Mouse (Mus musculus) cortical plate, adult 2 months (tissue): ENCODE data around the gene Acaa1a.

ENCODE experiments used
- CTCF ChIP-seq: fragments of 200-500 bp; IDR thresholded peaks from 2 replicates; pipeline ENCODE4 v1.5.1; 2011; ENCODE audit warnings: mild to moderate bottlenecking, control low read depth, low read length; ENCODE audit not compliant: insufficient read depth; ENCODE audit errors: extremely low read depth
- POLR2A ChIP-seq: fragments of 200-500 bp; IDR thresholded peaks from 2 replicates; pipeline ENCODE4 v1.6.1; 2011; ENCODE audit warnings: mild to moderate bottlenecking, low read length, control low read depth; ENCODE audit not compliant: insufficient read depth; ENCODE audit errors: extremely low read depth

DNA sequence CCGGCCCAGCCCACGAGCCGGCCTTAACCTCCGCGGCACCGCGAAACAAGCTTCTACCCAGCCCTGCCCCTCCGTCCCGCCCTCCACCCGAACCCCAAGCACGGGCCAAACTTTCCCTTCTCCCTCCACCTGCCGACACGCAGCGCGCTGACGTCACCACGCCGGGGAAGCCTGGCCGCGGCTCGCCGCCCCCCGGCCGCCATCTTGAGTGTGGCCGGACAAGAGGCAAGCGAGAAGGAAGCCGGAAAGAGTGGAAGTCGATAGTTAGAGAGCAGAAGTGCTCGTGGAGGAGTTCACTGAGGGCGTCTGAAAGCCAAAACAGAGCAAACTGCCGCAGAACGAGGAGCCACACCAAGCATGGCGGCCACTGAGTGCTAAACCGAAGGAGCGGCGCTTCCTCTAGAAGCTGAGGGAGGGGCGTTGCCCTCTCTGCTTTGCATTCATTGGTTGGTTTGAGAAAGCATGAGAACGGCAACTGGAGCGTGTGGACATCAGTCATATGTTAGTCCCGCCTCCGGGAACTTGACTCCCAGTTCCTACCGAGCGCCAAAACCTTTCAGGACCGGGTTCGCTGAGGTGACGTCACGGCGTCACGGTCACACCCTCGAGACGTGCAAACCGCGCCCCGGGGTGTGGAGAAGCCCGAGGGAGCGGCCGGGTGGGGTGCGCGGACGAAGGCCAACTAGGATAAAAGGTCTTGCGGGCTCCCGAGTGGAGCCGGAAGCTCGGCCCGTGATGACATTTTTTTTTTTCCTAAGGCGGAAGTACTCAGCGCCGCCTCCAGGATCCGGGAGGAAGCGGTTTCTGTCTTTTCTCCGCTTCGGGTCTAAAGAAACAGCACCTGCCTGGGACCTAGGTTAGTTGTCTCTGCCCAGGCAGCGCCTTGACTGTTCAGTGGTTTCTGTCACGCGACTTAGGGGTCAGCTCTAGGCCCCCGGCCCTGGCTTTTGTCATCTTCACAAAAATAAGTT, 16.9 kb upstream of the Acaa1a start, which contains the start of gene Oxsr1:
- TF ChIP-seq POLR2A (peak; percentile 44), CTCF (0 out of 2 replicates have a peak, but pooled peaks have one; percentile 12)
